Mouse (Mus musculus) heart, embryonic 15.5 days (tissue): ENCODE measurements around the gene Lcn4. TPM values are rescaled to one million over a fixed set of nuclear protein-coding genes. Genes with fewer than 3 reads are reported as not detected.

ENCODE experiments used
- polyA plus RNA-seq: library from polyadenylated mRNA; unstranded; fragments of >200 nt; fragmentation: Nextera tagmentation; extraction: Ambion mirVana; gene quantifications from 2 replicates; pipeline ENCODE4 v1.2.1, GENCODE M21; 2015

The Lcn4 gene
- polyA plus RNA-seq, 1 experiment from 2014 or later, result not detected

Other genes with a start within 250 kb of the Lcn4 start
- gene Sec16a, start 226.1 kb downstream of the Lcn4 start, polyA plus RNA-seq, result 10.5 and 14.5 TPM in 2 replicates
- gene Notch1, start 154.6 kb downstream of the Lcn4 start, polyA plus RNA-seq, result 10.8 and 24.2 TPM in 2 replicates
- gene Egfl7, start 91.3 kb downstream of the Lcn4 start, polyA plus RNA-seq, result 159 and 197 TPM in 2 replicates
- gene Gm20532, start 84.6 kb downstream of the Lcn4 start, polyA plus RNA-seq, result not detected in 2 replicates
- 19.9 and 26.3 TPM in 2 replicates for gene Agpat2, start 66.9 kb downstream of the Lcn4 start, polyA plus RNA-seq
- 12.2 and 18.0 TPM in 2 replicates for gene Fam69b, start 42.8 kb downstream of the Lcn4 start, polyA plus RNA-seq
- not detected in 2 replicates for gene Abo, start 193.7 kb upstream of the Lcn4 start, polyA plus RNA-seq
- gene Surf6, start 231.6 kb upstream of the Lcn4 start, polyA plus RNA-seq, result 13.5 and 15.9 TPM in 2 replicates
- gene Med22, start 239.4 kb upstream of the Lcn4 start, polyA plus RNA-seq, result 35.2 and 43.8 TPM in 2 replicates
- gene Rpl7a, start 239.5 kb upstream of the Lcn4 start, polyA plus RNA-seq, result 314 and 345 TPM in 2 replicates
- 28.9 and 31.6 TPM in 2 replicates for gene Surf2, start 245.1 kb upstream of the Lcn4 start, polyA plus RNA-seq
- 44.6 and 45.3 TPM in 2 replicates for gene Surf1, start 245.2 kb upstream of the Lcn4 start, polyA plus RNA-seq